Comparison of ENCODE assay signal across 20 mouse cellular contexts in the genomic region with DNA sequence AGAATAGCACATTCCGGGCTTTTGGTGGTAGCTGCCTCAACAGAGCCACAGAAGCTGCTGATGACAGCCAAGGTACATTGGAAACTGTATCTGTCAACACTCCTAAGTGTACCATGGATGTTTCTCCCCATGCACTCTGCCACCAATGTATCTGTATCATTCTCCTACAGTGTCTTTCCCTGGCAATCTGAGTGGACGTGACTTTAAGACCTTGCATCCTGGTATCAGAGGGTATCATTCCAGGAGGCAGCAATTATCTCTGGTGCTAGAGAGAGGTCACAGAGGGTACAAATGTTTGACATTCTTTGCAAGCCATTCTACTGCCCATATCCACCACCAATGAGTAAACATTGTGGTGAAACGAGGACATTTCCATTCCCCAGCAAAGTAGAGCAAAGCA.
A peak's percentile ranks its signal among the peaks of the same experiment; 100 is the strongest.
DNase-seq lines count a peak whose midpoint lies in the region; ATAC-seq and TF ChIP-seq lines count a peak whose summit lies in the region.
"Had no signal": no experiment of that assay in that cellular context is flagged by ENCODE, and none has a peak within 500 bp of the region (broad histone marks: within the 10 kb centered on the region; RNA-seq: fewer than 3 reads in every experiment).

No protein-coding gene starts in this region.

- 23% methylated on average over 3 of the region's 3 CpGs for WGBS in heart, embryonic 13.5 days
- WGBS in heart, postnatal 0 days, result 14% methylated on average over 3 of the region's 3 CpGs

- peak; percentile 91 for TF ChIP-seq EP300 in heart, postnatal 0 days (IDR thresholded peaks at IDR 0.05; ENCODE audit: low read depth)

- no peaks in the 10 kb centered on the region for H3K36me3 ChIP-seq in heart, embryonic 13.5 days
- H3K36me3 ChIP-seq in heart, postnatal 0 days (replicated peaks; ENCODE audit: control insufficient read depth, insufficient read depth, low read length), result no peaks in the 10 kb centered on the region
- H3K36me3 ChIP-seq: embryonic facial prominence, embryonic 13.5 days; forebrain, embryonic 12.5 days; hindbrain, embryonic 13.5 days had no signal

- peak; percentile 61; the same call in 1 of the 2 replicates for ATAC-seq in heart, embryonic 13.5 days (ENCODE audit: extremely low read depth, insufficient number of reproducible peaks, low FRiP score, low TSS enrichment)
- ATAC-seq in heart, postnatal 0 days (ENCODE audit: insufficient read depth, low read depth), result peak; percentile 96
- ATAC-seq in CD4-positive, CD25-positive, alpha-beta regulatory T cell, adult 4 months, result no peak
- no peak for ATAC-seq in monocyte, adult 5-6 weeks (replicated peaks; ENCODE audit: insufficient number of reproducible peaks, low FRiP score, low TSS enrichment, poor library complexity, severe bottlenecking)
- ATAC-seq: forebrain, embryonic 16.5 days; hindbrain, postnatal 0 days had no signal

- H3K4me3 ChIP-seq in heart, embryonic 13.5 days, result no peak overlapping the region
- no peak overlapping the region for H3K4me3 ChIP-seq in heart, postnatal 0 days (ENCODE audit: low read depth, low read length)
- H3K4me3 ChIP-seq: embryonic facial prominence, embryonic 13.5 days; forebrain, embryonic 12.5 days; hindbrain, embryonic 13.5 days had no signal

- H3K9me3 ChIP-seq in heart, embryonic 13.5 days, result no peaks in the 10 kb centered on the region
- no peaks in the 10 kb centered on the region for H3K9me3 ChIP-seq in heart, postnatal 0 days (replicated peaks; ENCODE audit: control insufficient read depth, low read length)
- H3K9me3 ChIP-seq: embryonic facial prominence, embryonic 13.5 days; forebrain, embryonic 12.5 days; hindbrain, embryonic 13.5 days had no signal

- no peak for TF ChIP-seq CTCF in heart, postnatal 0 days (IDR thresholded peaks at IDR 0.05; ENCODE audit: low read depth)

- H3K4me1 ChIP-seq in heart, embryonic 13.5 days, result no peaks in the 10 kb centered on the region
- H3K4me1 ChIP-seq in heart, postnatal 0 days (ENCODE audit: control insufficient read depth, insufficient read depth), result no peaks in the 10 kb centered on the region
- H3K4me1 ChIP-seq: embryonic facial prominence, embryonic 13.5 days; forebrain, embryonic 12.5 days; hindbrain, embryonic 13.5 days had no signal

- no peaks in the 10 kb centered on the region for H3K27me3 ChIP-seq in heart, embryonic 13.5 days (replicated peaks)
- no peaks in the 10 kb centered on the region for H3K27me3 ChIP-seq in heart, postnatal 0 days (ENCODE audit: control insufficient read depth, insufficient read depth, low read length)
- H3K27me3 ChIP-seq: embryonic facial prominence, embryonic 13.5 days; forebrain, embryonic 12.5 days; hindbrain, embryonic 13.5 days had no signal

- no peak overlapping the region for H3K27ac ChIP-seq in heart, embryonic 13.5 days (replicated peaks)
- H3K27ac ChIP-seq in heart, postnatal 0 days (ENCODE audit: low read depth), result peak overlapping the region; percentile 43
- H3K27ac ChIP-seq: embryonic facial prominence, embryonic 13.5 days; forebrain, embryonic 12.5 days; hindbrain, embryonic 13.5 days; hindbrain, postnatal 0 days had no signal

- DNase-seq in heart, adult 8-10 months (ENCODE audit: low spot score), result peak; percentile 38
- no peak for DNase-seq in heart, postnatal 25 days (ENCODE audit: low spot score)
- peak; percentile 80 for DNase-seq in heart, postnatal 0 days (ENCODE audit: low spot score)
- no peak for DNase-seq in urinary bladder, postnatal 36 days (ENCODE audit: low spot score in 2 of 2)
- DNase-seq: adrenal gland, adult 8-10 months; adrenal gland, postnatal 36 days; cerebellum, adult 11 months; cerebellum, adult 8-10 months; cerebellum, postnatal 25 days; gastrocnemius, postnatal 10 days; kidney, adult 11 months; kidney, adult 9 months had no signal

- H3K4me2 ChIP-seq in heart, embryonic 13.5 days, result no peak overlapping the region
- H3K4me2 ChIP-seq in heart, postnatal 0 days (ENCODE audit: low read depth, low read length), result no peak overlapping the region
- H3K4me2 ChIP-seq: embryonic facial prominence, embryonic 13.5 days; forebrain, embryonic 12.5 days; hindbrain, embryonic 13.5 days had no signal

- intact Hi-C loops in heart, postnatal 25 days (cut with DNase I), result no loop called here

- H3K9ac ChIP-seq in heart, embryonic 13.5 days, result no peak overlapping the region
- H3K9ac ChIP-seq in heart, postnatal 0 days (replicated peaks; ENCODE audit: low read depth, low read length), result no peak overlapping the region
- H3K9ac ChIP-seq: embryonic facial prominence, embryonic 13.5 days; forebrain, embryonic 12.5 days; hindbrain, embryonic 13.5 days had no signal

Comparison
In these comparisons a context has a peak if more than half of its experiments do, and no peak if none do; other contexts are left out.
1. DNase-seq: peak in heart, adult 8-10 months (single experiment) and heart, postnatal 0 days (single experiment); none in heart, postnatal 25 days (single experiment) and urinary bladder, postnatal 36 days (0 of 2).
2. ATAC-seq: peak in heart, embryonic 13.5 days (single experiment) and heart, postnatal 0 days (single experiment); none in CD4-positive, CD25-positive, alpha-beta regulatory T cell, adult 4 months (single experiment) and monocyte, adult 5-6 weeks (single experiment).